Mouse (Mus musculus): ENCODE data around the gene Mybpc3. TPM values are rescaled to one million over a fixed set of nuclear protein-coding genes. Genes with fewer than 3 reads are reported as not detected.

Gene Mybpc3
- not detected in 2 replicates for polyA plus RNA-seq (2015; fragmentation: Nextera tagmentation; extraction: Ambion mirVana)

GRCm38 (mm10) chr2:91117585-91118275, at the start of gene Mybpc3:
Mybpc3 (plus strand) TSS chr2:91118144.
- Histone ChIP-seq H3K9ac (ENCODE audit: low read depth, low read length) (no peak within 1 kb of the TSS), H3K4me3 (ENCODE audit: low read depth, low read length) (no peak within 1 kb of the TSS), H3K27me3 (replicated peaks; ENCODE audit: control insufficient read depth, insufficient read depth, low read length) (no peaks in the 10 kb centered on the region; the same call in none of the 2 replicates), H3K4me2 (replicated peaks; ENCODE audit: low read depth) (no peak within 1 kb of the TSS), H3K27ac (ENCODE audit: low read depth, low read length) (no peak within 1 kb of the TSS), H3K9me3 (ENCODE audit: control insufficient read depth) (no peaks in the 10 kb centered on the region), H3K36me3 (ENCODE audit: control insufficient read depth, insufficient read depth) (no peaks in the 10 kb centered on the region), H3K4me1 (replicated peaks; ENCODE audit: control insufficient read depth, insufficient read depth, low read length) (0 out of 2 replicates have a peak, but pooled peaks cover 3% of the 10 kb centered on the region)
- 78% methylated on average over 11 of the region's 11 CpGs for WGBS
- ATAC-seq: no peak
- TF ChIP-seq CTCF (IDR thresholded peaks at IDR 0.05; ENCODE audit: low read depth): no peak

GRCm38 (mm10) chr2:91068162-91068871, 49.6 kb upstream of the Mybpc3 start:
- H3K27me3 ChIP-seq (replicated peaks; ENCODE audit: control insufficient read depth, insufficient read depth, low read length): no peaks in the 10 kb centered on the region
- WGBS: 59% methylated on average over 13 of the region's 13 CpGs
- H3K27ac ChIP-seq (ENCODE audit: low read depth, low read length): no peak overlapping the region
- no peak for TF ChIP-seq CTCF (IDR thresholded peaks at IDR 0.05; ENCODE audit: low read depth)
- H3K4me3 ChIP-seq (ENCODE audit: low read depth, low read length): peak overlapping the region; percentile 1; the same call in 1 of the 2 replicates
- ATAC-seq: no peak
- H3K9ac ChIP-seq (ENCODE audit: low read depth, low read length): no peak overlapping the region
- peak overlapping the region; percentile 87 for H3K4me2 ChIP-seq (replicated peaks; ENCODE audit: low read depth)
- peaks cover 17% of the 10 kb centered on the region for H3K36me3 ChIP-seq (ENCODE audit: control insufficient read depth, insufficient read depth)
- 0 out of 2 replicates have a peak, but pooled peaks cover 2% of the 10 kb centered on the region for H3K4me1 ChIP-seq (replicated peaks; ENCODE audit: control insufficient read depth, insufficient read depth, low read length)
- no peaks in the 10 kb centered on the region for H3K9me3 ChIP-seq (ENCODE audit: control insufficient read depth)

- H3K9ac ChIP-seq (ENCODE audit: low read depth, low read length): no peak overlapping the region
- H3K4me1 ChIP-seq (replicated peaks; ENCODE audit: control insufficient read depth, insufficient read depth, low read length): 0 out of 2 replicates have a peak, but pooled peaks cover 2% of the 10 kb centered on the region
- H3K9me3 ChIP-seq (ENCODE audit: control insufficient read depth): no peaks in the 10 kb centered on the region
- H3K36me3 ChIP-seq (ENCODE audit: control insufficient read depth, insufficient read depth): peaks cover 12% of the 10 kb centered on the region; the same call in 1 of the 2 replicates
- no peaks in the 10 kb centered on the region for H3K27me3 ChIP-seq (replicated peaks; ENCODE audit: control insufficient read depth, insufficient read depth, low read length)
- ATAC-seq: no peak
- no peak overlapping the region for H3K27ac ChIP-seq (ENCODE audit: low read depth, low read length)
- 43% methylated on average over 6 of the region's 6 CpGs for WGBS
- H3K4me2 ChIP-seq (replicated peaks; ENCODE audit: low read depth): peak overlapping the region; percentile 87
- peak overlapping the region; percentile 1; the same call in 1 of the 2 replicates for H3K4me3 ChIP-seq (ENCODE audit: low read depth, low read length)
- no peak for TF ChIP-seq CTCF (IDR thresholded peaks at IDR 0.05; ENCODE audit: low read depth)
Measured at GRCm38 (mm10) chr2:91068872-91069165, 49.1 kb upstream of the Mybpc3 start.

GRCm38 (mm10) chr2:91069306-91070000, 48.5 kb upstream of the Mybpc3 start:
- peak overlapping the region; percentile 66 for H3K9ac ChIP-seq (ENCODE audit: low read depth, low read length)
- 9% methylated on average over 14 of the region's 14 CpGs for WGBS
- peaks cover 6% of the 10 kb centered on the region; the same call in 1 of the 2 replicates for H3K36me3 ChIP-seq (ENCODE audit: control insufficient read depth, insufficient read depth)
- 0 out of 2 replicates have a peak, but pooled peaks cover 2% of the 10 kb centered on the region for H3K4me1 ChIP-seq (replicated peaks; ENCODE audit: control insufficient read depth, insufficient read depth, low read length)
- H3K27ac ChIP-seq (ENCODE audit: low read depth, low read length): peak overlapping the region; percentile 50
- H3K9me3 ChIP-seq (ENCODE audit: control insufficient read depth): no peaks in the 10 kb centered on the region
- no peak for ATAC-seq
- H3K27me3 ChIP-seq (replicated peaks; ENCODE audit: control insufficient read depth, insufficient read depth, low read length): no peaks in the 10 kb centered on the region
- H3K4me2 ChIP-seq (replicated peaks; ENCODE audit: low read depth): peak overlapping the region; percentile 87
- H3K4me3 ChIP-seq (ENCODE audit: low read depth, low read length): peak overlapping the region; percentile 68
- TF ChIP-seq CTCF (IDR thresholded peaks at IDR 0.05; ENCODE audit: low read depth): 0 out of 2 replicates have a peak, but pooled peaks have one; percentile 17

- TF ChIP-seq CTCF (IDR thresholded peaks at IDR 0.05; ENCODE audit: low read depth): peak; percentile 100
- Histone ChIP-seq H3K27me3 (replicated peaks; ENCODE audit: control insufficient read depth, insufficient read depth, low read length) (no peaks in the 10 kb centered on the region), H3K9me3 (ENCODE audit: control insufficient read depth) (no peaks in the 10 kb centered on the region), H3K9ac (ENCODE audit: low read depth, low read length) (peak within 1 kb of the TSS; percentile 66), H3K4me1 (replicated peaks; ENCODE audit: control insufficient read depth, insufficient read depth, low read length) (0 out of 2 replicates have a peak, but pooled peaks cover 2% of the 10 kb centered on the region), H3K4me3 (ENCODE audit: low read depth, low read length) (peak within 1 kb of the TSS; percentile 68), H3K4me2 (replicated peaks; ENCODE audit: low read depth) (peak within 1 kb of the TSS; percentile 87), H3K36me3 (ENCODE audit: control insufficient read depth, insufficient read depth) (no peaks in the 10 kb centered on the region), H3K27ac (ENCODE audit: low read depth, low read length) (peak within 1 kb of the TSS; percentile 55)
- peak; percentile 96 for ATAC-seq
- under 1% methylated on average over 64 of the region's 69 CpGs for WGBS
Measured at GRCm38 (mm10) chr2:91070076-91070800, 47.7 kb upstream of the Mybpc3 start, which contains the start of gene Slc39a13. Slc39a13 (minus strand) TSS chr2:91070417.

Measured in intestine, postnatal 0 days (tissue).